ENCODE assay signal across 7 mouse cellular contexts in genomic region chr13:47043030-47043680, GRCm38 (mm10). TPM values are rescaled to one million over a fixed set of nuclear protein-coding genes. Genes with fewer than 3 reads are reported as not detected.
DNase-seq lines count a peak whose midpoint lies in the region; ATAC-seq and TF ChIP-seq lines count a peak whose summit lies in the region.

Gene Kdm1b, plus strand, starts transcription at chr13:47043499.

- under 1% methylated on average over 48 of the region's 48 CpGs for WGBS in embryonic facial prominence, embryonic 10.5 days
- WGBS in intestine, postnatal 0 days = under 1% methylated on average over 48 of the region's 48 CpGs
- WGBS in midbrain, embryonic 12.5 days = under 1% methylated on average over 48 of the region's 48 CpGs
- WGBS in small intestine, adult 2 months = 1% methylated on average over 48 of the region's 48 CpGs

- peak within 1 kb of the TSS; percentile 76 for H3K9ac ChIP-seq in intestine, postnatal 0 days (ENCODE audit: low read depth, low read length)
- H3K9ac ChIP-seq in midbrain, embryonic 12.5 days (replicated peaks) = peak within 1 kb of the TSS; percentile 80

- ATAC-seq in intestine, postnatal 0 days = peak; percentile 96
- peak; percentile 96 for ATAC-seq in midbrain, embryonic 12.5 days (ENCODE audit: low FRiP score, low read depth)

- H3K4me1 ChIP-seq in embryonic facial prominence, embryonic 10.5 days = peaks cover 23% of the 10 kb centered on the region
- H3K4me1 ChIP-seq in intestine, postnatal 0 days (replicated peaks; ENCODE audit: control insufficient read depth, insufficient read depth, low read length) = no peaks in the 10 kb centered on the region; the same call in 1 of the 2 replicates
- H3K4me1 ChIP-seq in midbrain, embryonic 12.5 days = peaks cover 14% of the 10 kb centered on the region
- H3K4me1 ChIP-seq in small intestine, adult 2 months (ENCODE audit: control insufficient read depth, insufficient read depth, insufficient read length, low read length) = peaks cover 11% of the 10 kb centered on the region

- H3K9me3 ChIP-seq in embryonic facial prominence, embryonic 10.5 days = no peaks in the 10 kb centered on the region
- H3K9me3 ChIP-seq in intestine, postnatal 0 days (ENCODE audit: control insufficient read depth) = no peaks in the 10 kb centered on the region
- H3K9me3 ChIP-seq in midbrain, embryonic 12.5 days = no peaks in the 10 kb centered on the region

- peak; percentile 100 for DNase-seq in adrenal gland, postnatal 10 days
- peak; percentile 99 for DNase-seq in embryonic facial prominence, embryonic 10.5 days (ENCODE audit: low spot score)
- DNase-seq in gonadal fat pad, adult 2 months (ENCODE audit: low read depth) = peak; percentile 58
- peak; percentile 99 for DNase-seq in left cerebral cortex, postnatal 4 days

- H3K27ac ChIP-seq in embryonic facial prominence, embryonic 10.5 days (replicated peaks) = peak within 1 kb of the TSS; percentile 81
- peak within 1 kb of the TSS; percentile 73 for H3K27ac ChIP-seq in intestine, postnatal 0 days (ENCODE audit: low read depth, low read length)
- peak within 1 kb of the TSS; percentile 75 for H3K27ac ChIP-seq in midbrain, embryonic 12.5 days (replicated peaks)
- peak within 1 kb of the TSS; percentile 17; the same call in 1 of the 2 replicates for H3K27ac ChIP-seq in small intestine, adult 2 months (ENCODE audit: insufficient read depth, low read depth, low read length)

- TF ChIP-seq CTCF in intestine, postnatal 0 days (IDR thresholded peaks at IDR 0.05; ENCODE audit: low read depth) = no peak
- no peak for TF ChIP-seq CTCF in small intestine, adult 2 months (IDR thresholded peaks at IDR 0.05; ENCODE audit: extremely low read depth, insufficient read length, insufficient replicate concordance, low read depth, low read length)

- TF ChIP-seq POLR2A in small intestine, adult 2 months (IDR thresholded peaks at IDR 0.05; ENCODE audit: low read depth, low read length) = peak; percentile 88

- H3K4me2 ChIP-seq in intestine, postnatal 0 days (replicated peaks; ENCODE audit: low read depth) = peak within 1 kb of the TSS; percentile 100
- H3K4me2 ChIP-seq in midbrain, embryonic 12.5 days (replicated peaks) = peak within 1 kb of the TSS; percentile 93

- H3K27me3 ChIP-seq in embryonic facial prominence, embryonic 10.5 days (replicated peaks; ENCODE audit: low read depth, poor library complexity, severe bottlenecking) = peaks cover 8% of the 10 kb centered on the region; the same call in 1 of the 2 replicates
- H3K27me3 ChIP-seq in intestine, postnatal 0 days (replicated peaks; ENCODE audit: control insufficient read depth, insufficient read depth, low read length) = no peaks in the 10 kb centered on the region
- H3K27me3 ChIP-seq in midbrain, embryonic 12.5 days = no peaks in the 10 kb centered on the region
- H3K27me3 ChIP-seq in small intestine, adult 2 months (ENCODE audit: control insufficient read depth, insufficient read depth, low read length) = no peaks in the 10 kb centered on the region

- H3K36me3 ChIP-seq in embryonic facial prominence, embryonic 10.5 days (replicated peaks) = peaks cover 3% of the 10 kb centered on the region; the same call in 1 of the 2 replicates
- H3K36me3 ChIP-seq in intestine, postnatal 0 days (ENCODE audit: control insufficient read depth, insufficient read depth) = no peaks in the 10 kb centered on the region
- H3K36me3 ChIP-seq in midbrain, embryonic 12.5 days = peaks cover 3% of the 10 kb centered on the region; the same call in 1 of the 2 replicates
- H3K36me3 ChIP-seq in small intestine, adult 2 months (ENCODE audit: control insufficient read depth, insufficient read depth, low read length) = no peaks in the 10 kb centered on the region

- intact Hi-C loops in left cerebral cortex, postnatal 4 days (cut with DNase I) = no loop called here

- peak within 1 kb of the TSS; percentile 73 for H3K4me3 ChIP-seq in embryonic facial prominence, embryonic 10.5 days
- peak within 1 kb of the TSS; percentile 94 for H3K4me3 ChIP-seq in intestine, postnatal 0 days (ENCODE audit: low read depth, low read length)
- H3K4me3 ChIP-seq in midbrain, embryonic 12.5 days = peak within 1 kb of the TSS; percentile 77
- peak within 1 kb of the TSS; percentile 77 for H3K4me3 ChIP-seq in small intestine, adult 2 months (ENCODE audit: low read depth, low read length)

RNA-seq across cellular contexts. Expression of gene Kdm1b, which starts in this region (rescaled TPM):
- total RNA-seq in adrenal gland, postnatal 10 days (2021) = 1 to 10 TPM; 9.5 to 9.9 TPM
- polyA plus RNA-seq in embryonic facial prominence, embryonic 10.5 days (2016; fragmentation: Nextera tagmentation; extraction: Ambion mirVana) = 14.2 and 14.5 TPM in 2 replicates
- polyA plus RNA-seq in gonadal fat pad, adult 2 months (2012; rRNA removed) = 9.6 and 10.5 TPM in 2 replicates
- polyA plus RNA-seq in intestine, postnatal 0 days (2015; fragmentation: Nextera tagmentation; extraction: Ambion mirVana) = 6.7 and 7.2 TPM in 2 replicates
- 10 to 100 TPM; 23.8 to 34.7 TPM for total RNA-seq in left cerebral cortex, postnatal 4 days (2021)
- polyA plus RNA-seq in midbrain, embryonic 12.5 days (2016; fragmentation: Nextera tagmentation; extraction: Ambion mirVana) = 22.0 TPM in 2 replicates
- polyA plus RNA-seq in small intestine, adult 2 months (2012; rRNA removed) = 4.3 and 5.8 TPM in 2 replicates

Comparison
In these comparisons a context has a peak if more than half of its experiments do, and no peak if none do; other contexts are left out.
1. Peak in every context shown above with its lines: DNase-seq, ATAC-seq, H3K4me3 ChIP-seq and H3K27ac ChIP-seq.
2. H3K27ac ChIP-seq: peak in every context shown above with its lines; median percentile 81 in embryonic facial prominence, embryonic 10.5 days; 75 in midbrain, embryonic 12.5 days; 73 in intestine, postnatal 0 days; 17 in small intestine, adult 2 months.